Mouse (Mus musculus) right cerebral cortex, postnatal 36 days (tissue): ENCODE data around the gene Senp8.
"Not testable (repeated sequence)": the region's sequence is repeated elsewhere in the genome, so short reads cannot be mapped to it uniquely, and the experiment has no call there.

Experiments used
- DNase-seq, 2 experiments: peaks; one replicate each; pipeline ENCODE4 v3.0.0; 2022; ENCODE audit warnings: low spot score in 2 of 2, mixed read lengths in 1 of 2

Gene Senp8

DNA sequence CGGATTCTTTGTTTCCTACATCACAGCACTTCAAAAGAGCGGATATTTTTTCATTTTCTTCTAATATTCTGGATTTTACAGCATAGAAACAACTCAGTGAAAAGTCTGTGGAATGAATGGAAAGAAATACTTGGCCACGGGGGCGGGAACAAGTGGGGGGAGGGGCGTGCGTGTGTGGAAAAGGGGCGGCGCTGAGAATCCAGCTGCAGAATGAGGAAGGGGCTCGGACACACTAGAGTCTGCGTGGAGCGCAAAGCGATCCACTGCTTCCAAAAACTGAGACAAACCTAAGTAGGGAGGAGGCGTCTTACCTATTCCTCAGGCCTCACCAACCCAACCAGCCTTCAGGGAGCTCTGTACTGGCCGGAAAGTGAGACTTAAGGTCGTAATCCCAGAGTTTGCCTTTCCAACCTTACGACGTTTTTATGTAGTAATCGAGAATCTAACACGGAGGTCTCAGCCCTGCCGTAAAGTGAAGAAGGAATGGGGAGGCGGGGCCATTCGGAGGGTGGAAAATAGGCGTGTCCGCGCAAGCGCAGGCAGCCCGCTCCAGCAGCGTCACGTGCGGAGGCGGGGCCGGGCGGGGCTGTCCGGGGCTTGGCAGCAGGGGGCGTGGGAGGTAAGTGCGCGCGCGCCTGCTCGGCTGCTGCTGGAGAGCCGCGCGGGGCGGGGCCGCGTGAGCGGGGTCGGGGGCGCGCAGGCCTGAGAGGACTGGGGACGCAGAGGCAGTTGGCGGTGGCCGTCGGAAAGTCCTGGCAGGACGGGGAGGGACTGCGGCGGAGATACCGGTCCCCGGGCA lies at the start of gene Senp8, which contains the start of gene Myo9a:
Gene Senp8 (minus strand): TSS at position 444 of the 799 bp plus-strand sequence.
Gene Myo9a (plus strand): TSS at position 630 of the 799 bp plus-strand sequence.
- peak; percentile 98 to 99 for DNase-seq

DNA sequence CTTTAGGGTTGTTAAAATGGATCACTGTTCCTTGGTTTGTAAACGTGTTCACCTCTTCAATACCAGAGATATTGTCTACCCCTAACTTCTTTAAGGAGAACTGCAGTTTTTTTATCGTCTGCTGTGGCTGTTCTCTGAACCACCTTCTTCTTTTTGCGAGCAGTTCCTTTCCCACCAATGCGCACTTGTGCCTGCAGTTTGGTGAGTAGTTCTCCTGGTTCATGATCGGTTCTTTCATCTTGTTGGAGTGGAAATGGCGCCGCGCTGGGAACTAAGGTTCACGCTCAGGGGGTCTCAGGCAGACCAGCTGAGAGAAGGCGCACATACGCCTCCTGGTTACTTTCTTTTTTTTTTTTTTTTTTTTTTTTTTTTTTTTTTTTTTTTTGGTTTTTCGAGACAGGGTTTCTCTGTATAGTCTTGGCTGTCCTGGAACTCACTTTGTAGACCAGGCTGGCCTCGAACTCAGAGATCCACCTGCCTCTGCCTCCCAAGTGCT lies 16.5 kb upstream of the Senp8 start:
- not testable (repeated sequence) for DNase-seq

DNA sequence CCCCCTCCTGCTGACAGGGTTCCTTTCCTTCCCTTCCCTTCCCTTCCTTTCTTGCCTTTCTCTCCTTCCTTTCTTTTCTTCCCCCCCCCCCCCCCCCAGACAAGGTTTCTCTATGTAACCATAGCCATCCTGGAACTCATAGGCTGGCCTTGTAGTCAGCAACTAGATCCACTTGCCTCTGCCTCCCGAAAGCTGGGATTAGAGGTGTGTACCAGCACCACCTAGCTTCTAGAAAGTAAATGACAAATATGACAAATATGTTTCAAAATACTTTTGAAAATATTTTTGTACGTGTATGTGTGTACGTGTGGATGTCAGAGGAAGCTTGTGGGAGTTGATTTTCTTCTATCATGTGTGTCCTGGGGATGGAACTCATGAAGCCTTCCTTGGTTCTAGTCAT lies 10.0 kb upstream of the Senp8 start:
- no peak for DNase-seq

DNA sequence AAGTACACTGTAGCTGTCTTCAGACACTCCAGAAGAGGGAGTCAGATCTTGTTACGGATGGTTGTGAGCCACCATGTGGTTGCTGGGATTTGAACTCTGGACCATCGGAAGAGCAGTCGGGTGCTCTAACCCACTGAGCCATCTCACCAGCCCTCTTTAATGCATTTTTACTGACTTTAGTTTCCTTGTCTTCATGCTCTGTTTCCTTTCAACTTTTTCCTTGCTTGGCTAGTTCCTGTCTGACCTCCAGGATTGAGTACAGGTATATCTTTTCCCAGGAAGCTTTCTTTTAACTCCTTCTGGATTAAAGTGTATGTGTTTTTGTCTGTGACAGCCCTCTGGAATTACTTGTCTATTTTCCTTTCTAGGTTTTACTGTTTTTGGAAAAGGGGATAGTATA lies 6.5 kb upstream of the Senp8 start:
- DNase-seq = not testable (repeated sequence)

DNA sequence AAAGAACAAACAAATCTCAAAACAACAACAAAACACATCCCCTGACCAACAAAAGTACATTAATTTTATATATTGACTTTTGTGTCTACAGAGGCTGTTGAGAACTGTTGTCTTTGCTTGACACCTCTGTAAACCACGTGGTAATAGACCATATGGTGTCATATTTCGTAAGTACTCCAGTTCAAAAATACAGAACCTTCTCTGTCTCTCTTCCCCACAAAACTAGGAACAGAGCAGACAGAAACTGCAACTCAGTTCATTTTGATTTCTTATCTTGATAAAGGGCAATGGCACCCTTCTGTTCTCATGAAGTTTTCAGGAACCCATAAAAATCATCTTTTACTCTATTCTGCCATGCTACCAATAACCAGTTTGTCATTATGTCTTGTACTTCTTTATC lies 4.7 kb upstream of the Senp8 start:
- DNase-seq = no peak

DNA sequence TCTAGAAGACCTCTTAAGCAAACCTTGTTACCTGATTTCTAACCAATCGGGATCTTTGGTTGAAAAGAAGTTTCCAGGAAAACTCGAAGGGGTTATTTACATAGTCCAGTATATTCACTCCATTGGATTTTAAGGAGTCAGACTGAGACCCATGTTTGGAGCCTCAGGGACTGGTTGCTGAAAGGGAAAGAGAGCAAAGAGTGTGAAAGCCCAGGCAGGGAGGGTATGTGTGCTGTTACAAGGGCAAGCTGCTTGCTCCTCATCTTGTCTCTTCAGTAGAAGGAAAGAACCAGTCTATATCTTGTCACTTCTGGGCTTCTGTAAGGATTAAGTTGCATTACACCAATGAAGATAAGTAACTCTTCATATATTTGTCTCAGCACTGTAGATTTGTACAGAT lies 1.5 kb upstream of the Senp8 start:
- DNase-seq = no peak

DNA sequence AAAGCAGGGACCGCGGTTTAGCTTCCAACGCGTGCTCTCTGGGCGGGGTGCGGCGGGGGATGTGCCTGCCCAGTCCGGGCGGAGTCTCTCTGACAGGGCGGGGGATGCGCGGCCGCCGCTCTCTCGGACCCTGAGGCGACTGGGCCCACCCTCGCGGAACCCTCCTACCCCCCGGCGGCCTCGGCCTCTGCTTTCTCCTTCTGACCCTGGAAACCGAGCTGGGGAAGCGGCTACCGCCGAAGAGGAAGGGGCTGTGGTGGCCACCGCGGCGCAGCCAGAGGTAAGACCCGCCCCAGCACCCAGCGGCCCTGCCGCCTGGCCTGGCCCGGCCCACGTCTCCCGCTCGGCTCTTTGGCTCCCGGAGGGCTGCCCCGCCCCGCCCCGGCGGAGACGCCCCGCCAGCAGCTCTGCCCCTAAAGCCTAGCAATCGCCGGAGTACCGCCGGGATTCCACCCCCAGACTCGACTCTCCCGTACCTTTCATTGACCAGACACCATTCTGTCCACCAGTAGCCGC lies 614 bp upstream of the Senp8 start:
- peak; percentile 66 to 67 for DNase-seq

DNA sequence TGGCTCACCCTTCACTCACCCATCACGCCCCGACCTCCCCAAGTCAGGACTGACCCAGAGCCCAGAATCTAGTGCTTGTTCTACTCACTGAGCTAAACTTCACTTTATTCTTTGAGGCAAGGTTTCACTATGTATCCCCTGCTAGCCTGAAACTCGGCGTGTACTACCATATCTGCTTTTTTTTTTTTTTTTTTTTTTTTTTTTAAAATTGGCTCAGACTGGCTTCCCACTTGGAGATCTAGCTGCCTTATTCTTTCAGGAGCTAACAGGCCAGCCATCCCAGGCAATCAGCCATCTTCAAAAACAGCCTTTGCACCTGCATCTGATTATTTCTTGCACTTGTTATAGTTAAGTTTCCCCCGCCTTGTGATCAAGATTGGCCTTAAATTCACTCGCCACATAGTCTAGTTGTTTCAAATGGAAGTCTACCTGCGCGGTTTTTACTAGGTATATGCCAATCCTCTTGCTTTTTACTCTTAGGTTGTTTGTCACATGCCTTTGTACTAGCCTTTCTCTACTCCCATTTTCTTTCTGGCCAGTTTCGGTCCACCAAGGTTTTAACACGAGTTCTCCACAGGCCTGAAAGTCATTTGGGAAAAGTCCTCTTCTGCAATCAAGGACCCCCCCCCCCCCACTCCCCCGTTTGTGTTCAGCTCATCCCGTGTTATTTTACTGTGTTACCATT lies 787 bp downstream of the Senp8 start:
- DNase-seq = no peak

DNA sequence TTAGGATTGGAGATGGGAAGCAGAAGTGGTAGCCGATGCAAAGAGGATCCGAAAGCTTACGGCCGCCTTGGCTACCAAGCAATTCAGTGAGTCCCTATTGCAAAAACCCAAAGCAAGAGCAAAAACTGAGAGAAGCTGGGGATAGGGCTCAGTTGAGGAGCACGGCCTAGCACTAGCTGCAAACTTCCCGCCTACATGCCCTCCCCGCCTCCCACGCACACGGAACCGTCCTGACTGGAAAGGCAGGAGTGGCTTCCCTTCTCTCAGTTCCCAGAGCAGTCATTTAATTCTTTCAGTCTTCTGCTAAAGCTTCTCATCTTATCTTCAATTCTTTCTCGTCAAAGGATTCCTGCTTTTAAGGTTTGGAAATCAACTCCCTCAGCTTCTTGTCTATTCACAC lies 1.5 kb downstream of the Senp8 start:
- DNase-seq = no peak

DNA sequence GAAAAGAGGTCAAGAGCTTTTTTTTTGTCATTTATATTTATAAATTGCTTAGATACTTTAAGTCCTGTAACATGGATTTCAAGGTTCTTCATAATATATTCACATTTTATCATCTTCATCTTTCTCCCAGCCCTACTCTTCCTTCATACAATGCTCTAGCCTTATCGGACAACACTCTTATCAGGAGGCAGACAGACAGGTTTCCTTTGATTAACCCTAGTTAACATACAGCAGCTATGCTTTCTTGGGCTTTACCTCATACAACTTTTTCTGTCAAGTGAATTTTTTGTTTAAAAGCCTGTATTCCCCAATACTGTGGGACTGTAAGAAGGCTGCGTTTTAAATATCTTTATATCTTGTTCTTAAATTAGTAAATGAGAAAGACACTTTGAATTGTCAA lies 2.1 kb downstream of the Senp8 start:
- DNase-seq = no peak

DNA sequence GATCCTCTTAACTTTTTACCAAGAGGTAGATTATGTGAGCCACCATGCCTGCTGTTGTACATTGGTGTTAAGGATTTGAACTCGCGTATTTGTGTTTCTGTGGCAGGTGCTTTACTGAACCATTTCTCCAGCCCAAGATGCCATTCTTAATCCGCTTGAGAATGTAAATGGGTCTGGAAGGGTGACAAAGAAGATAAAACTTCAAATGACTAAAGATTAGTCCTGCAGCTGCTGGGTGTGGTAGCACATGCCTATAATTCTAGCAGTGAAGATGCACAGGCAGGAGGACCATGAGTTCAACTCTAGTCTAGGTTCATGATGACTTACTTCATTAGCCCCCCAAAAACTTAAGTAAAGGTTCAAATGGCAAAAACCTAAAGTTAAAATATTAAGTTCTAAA lies 6.6 kb downstream of the Senp8 start:
- DNase-seq = no peak

DNA sequence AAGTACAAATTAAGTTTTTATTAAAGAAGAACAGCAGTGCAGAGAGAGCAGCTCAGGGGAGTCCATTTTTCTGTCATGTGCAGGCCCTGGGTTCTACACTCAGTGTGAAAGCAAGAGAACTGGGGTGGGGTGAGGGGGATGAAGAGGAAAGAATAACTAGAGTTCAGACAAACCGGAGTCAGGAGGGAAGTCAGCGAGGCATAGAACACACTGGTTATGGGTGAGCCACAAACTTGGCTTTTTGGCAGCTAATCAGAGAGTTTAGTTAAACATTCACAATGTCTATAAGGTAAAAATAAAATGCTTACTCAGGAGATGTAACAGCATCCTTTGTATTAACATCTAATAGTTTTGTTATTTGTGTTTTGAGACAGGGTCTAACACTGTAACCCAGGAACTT lies 9.9 kb downstream of the Senp8 start:
- no peak for DNase-seq

DNA sequence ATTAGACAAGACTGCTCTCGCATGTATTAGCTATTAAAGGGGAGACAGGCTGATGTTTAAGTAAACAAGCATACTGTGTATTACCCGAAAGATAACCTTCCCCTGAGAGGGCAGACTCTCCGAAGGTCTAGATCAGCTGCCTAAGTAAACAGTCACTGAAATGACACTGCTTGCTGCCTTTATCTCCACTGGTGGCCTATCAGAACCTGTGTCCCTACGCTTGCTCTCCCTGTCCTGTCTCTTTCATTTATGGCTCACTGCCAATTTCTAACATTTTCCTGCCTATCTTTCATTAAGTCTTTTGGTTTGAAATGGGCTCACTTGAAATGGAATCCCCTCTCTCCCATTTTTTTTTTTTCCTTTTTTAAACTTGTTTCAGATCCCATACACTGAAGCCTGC lies 15.1 kb downstream of the Senp8 start:
- no peak for DNase-seq

DNA sequence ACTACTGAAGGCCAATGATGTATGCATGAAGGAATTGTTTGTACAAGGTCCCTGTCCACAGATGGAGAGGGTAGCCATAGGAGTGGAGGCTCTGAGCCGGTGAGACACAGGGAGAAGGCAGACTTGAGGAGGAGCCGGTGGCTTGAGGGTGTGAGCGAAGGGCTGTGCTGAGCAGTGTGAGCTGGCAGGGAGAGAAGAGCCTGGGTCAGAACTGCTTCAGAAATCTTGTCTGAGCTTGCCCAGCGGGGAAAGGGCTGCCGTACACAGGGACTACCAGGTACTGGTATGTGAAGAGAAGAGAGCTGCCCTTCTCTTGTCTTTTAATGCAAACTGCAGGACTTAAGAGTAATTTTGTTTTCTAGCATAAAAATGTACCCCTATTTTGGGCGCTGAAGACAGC lies 17.4 kb downstream of the Senp8 start:
- no peak for DNase-seq

DNA sequence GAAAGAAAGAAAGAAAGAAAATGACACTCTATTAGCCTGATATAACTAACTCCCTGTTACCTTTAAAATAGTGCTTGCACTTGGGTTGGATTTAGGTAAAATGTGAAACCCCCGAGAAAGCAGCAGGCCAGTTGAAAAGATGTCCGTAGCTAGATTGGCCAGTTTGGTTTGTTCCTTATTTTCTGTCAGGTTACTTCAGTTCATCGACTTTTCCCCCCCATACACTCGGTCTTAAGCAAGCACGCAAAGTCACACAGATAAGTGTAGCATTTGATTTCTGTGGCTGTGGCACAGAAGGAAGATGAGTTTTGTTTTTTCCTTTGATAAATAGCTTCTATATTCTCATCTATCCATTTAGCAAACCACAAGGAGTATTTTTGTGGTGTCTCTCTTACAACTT lies 19.4 kb downstream of the Senp8 start:
- DNase-seq = no peak

DNA sequence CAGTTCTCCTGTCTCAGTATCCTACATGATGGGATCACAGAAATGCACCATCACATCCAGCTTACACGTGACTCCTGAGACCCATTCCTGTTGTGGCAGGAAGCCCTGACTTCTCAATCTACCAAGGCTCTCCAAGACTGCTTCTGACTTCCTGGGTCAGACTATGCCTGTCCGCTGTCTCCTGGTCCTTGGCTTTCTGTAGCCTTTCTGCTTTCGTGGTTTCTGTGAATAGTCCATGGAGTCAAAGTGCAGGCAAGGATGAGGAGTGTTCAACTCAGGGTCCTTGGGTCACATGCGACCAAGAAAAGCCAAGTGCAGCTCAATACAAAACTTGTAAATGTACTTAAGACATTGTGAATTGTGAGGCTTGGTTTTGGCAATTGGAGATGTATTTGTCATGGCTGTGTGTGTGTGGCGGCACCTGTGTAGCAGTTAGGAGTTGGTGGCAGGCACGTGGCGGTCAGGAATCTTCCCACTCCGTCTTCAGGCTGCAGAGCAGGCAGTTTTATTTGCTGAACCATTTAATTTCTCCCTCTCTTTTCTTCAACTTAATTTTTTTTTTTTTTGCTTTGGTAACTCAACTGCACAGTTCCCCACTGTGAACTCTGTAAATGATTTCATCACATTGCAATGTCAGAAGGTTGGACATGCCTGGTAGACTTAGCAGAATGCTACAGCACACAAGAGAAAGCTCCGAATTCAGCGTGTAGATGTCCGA lies 22.8 kb downstream of the Senp8 start:
- DNase-seq = no peak

DNA sequence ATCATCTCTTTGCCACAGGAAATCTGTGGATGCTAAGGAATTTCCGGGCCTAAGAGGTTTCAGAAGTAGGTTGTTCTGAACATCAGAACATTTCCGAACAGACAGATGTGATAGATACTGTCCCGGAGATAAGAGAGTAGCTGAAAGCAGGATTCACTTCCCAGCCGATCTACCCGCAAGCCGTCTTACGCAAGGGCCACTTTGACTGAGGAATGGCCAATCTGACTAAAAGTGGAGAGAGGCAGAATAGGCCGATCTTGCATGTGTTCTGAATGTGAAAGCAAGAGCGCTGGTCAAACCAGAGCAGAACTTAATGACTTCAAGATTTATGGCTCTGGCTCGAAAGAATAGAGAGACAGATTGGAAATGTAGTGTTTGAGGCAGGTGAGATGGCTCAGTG lies 25.0 kb downstream of the Senp8 start:
- no peak for DNase-seq

DNA sequence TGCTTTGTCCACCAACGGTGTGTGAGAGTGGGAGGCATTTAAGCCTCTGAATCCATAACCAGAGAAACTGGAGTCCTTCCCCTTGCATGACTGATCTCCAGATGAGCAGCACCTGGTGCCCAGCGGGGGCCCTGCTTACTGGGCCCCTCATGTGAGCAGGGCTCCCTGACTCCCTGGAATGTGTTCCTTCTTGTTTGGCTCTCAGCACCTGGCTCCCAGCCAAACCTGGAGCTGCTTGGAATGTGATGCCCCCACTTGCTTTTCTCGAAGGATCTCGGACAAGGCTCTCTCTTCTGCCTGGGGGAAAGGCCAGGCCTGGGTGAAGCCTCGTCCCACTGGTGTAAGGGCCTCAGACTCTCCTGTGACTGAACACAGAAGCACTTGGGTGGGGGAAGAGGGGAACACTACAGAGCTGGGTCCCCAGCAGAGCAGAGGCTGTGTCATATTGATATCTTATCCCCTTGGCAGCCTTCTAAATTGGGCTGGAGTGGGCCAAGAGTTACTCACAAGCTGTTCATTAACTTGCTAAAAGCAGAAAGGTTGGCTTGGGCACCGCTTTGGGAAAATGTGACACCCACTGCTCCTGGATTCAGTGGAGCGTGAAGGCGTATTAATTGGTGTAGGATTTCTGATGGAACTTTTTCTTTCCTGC lies 26.6 kb downstream of the Senp8 start:
- DNase-seq = peak; percentile 18 to 23

DNA sequence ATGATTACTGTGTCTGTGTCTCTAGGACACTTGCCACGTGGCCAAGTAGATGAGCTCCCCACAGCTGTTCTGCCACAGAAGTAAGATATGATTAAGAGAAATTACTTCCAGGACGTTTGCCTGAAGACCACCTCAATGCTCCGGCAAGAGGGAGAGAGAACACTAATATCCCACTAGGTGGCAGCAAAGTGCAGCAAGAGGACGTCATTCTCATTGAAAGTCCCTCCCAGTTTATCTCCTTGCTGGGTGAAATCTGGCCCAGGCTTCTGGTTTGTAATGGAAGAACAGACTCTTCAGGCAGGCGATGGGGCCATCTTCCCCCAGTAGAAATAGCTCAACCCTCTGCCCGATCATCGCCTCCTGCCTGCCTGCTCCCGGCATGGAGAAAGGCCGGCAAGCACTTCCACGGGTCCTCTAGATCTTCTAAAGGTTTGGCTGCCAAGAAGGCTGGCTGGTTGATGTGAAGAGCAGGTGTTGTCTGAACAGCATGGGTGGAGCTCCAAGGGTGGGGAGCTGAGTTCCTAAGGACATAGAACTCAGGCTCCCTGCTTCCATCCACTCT lies 27.3 kb downstream of the Senp8 start:
- peak; percentile 39 to 59 for DNase-seq

DNA sequence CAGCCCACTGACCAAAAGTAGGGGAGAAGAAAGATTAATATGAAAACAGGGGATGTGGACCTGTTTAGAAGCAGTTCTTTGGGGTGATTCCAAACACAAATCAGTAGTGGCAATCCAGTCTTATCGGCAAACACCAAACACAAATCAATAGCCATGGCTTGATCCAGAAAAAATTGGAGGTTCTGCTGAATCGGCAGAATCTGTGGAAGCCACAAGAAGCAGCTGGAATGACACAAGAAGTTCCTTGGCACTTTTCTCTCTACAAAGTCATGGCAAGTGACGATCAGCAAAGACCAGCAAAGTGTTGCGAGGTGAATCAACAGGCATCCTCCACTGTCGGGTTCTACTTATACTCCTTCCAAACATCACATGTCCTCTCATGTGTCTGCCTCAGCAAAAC lies 29.4 kb downstream of the Senp8 start:
- no peak for DNase-seq

DNA sequence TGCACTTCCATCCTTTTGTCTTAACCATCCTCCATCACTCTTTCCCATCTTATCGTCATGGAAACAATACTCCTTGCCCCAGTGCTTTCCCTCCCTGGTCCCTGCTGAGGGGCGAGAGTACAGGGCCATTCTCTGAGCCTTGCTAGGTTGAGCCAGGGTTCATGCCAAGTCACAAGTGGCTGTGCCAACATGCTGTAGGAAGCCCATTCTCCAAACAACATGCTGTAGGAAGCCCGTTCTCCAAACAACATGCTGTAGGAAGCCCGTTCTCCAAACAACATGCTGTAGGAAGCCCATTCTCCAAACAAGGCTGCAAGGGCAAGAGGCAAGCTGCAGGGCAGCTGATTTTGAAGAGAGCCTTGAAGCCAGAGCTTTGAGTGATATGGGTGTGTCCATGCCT lies 32.3 kb downstream of the Senp8 start:
- DNase-seq = no peak
